Mouse (Mus musculus): ENCODE results near the gene Msantd2. TPM values are rescaled to one million over a fixed set of nuclear protein-coding genes. Genes with fewer than 3 reads are reported as not detected.

The Msantd2 gene
- polyA plus RNA-seq, 1 experiment from 2014 or later: 8.1 TPM

- peaks cover 59% of the 10 kb centered on the region for H3K27me3 ChIP-seq (replicated peaks; ENCODE audit: control insufficient read depth, insufficient read depth, low read length)
- no peaks in the 10 kb centered on the region for H3K9me3 ChIP-seq (ENCODE audit: control insufficient read depth, low read length)
- no peaks in the 10 kb centered on the region for H3K36me3 ChIP-seq (ENCODE audit: control insufficient read depth, insufficient read depth, low read length)
- no peak overlapping the region for H3K27ac ChIP-seq (ENCODE audit: low read length)
- H3K4me1 ChIP-seq (ENCODE audit: control insufficient read depth, insufficient read depth, low read length): peaks cover 12% of the 10 kb centered on the region; the same call in 1 of the 2 replicates
- ATAC-seq: peak; percentile 39; the same call in 1 of the 2 replicates
- H3K4me2 ChIP-seq (ENCODE audit: low read depth, low read length): peak overlapping the region; percentile 85
- under 1% methylated on average over 81 of the region's 81 CpGs for WGBS
- H3K9ac ChIP-seq (ENCODE audit: low read depth, low read length): 0 out of 2 replicates have a peak overlapping the region, but pooled peaks have one; percentile 44
- H3K4me3 ChIP-seq (ENCODE audit: low read length): peak overlapping the region; percentile 50
Measured at GRCm38 (mm10) chr9:37460043-37460960, 28.8 kb upstream of the Msantd2 start.

DNA sequence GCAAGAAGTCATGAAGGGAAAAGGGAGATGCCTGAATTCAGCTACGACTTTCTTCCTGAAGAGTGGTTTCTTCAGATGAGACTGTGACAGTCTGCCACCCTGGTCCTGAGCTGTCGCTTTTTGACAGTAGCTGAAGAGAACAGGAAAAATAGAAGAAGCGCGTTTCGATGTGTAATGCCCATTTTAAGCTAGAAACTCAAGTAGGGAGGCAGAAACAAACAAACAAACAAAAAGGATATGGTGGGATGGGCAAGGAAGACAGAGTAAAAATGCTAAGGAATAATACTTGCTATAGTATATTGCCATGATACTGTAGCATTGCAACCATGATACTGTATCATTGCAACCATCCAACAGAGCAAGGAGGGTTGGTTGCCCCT, 28.2 kb upstream of the Msantd2 start:
- no peak for ATAC-seq
- peak overlapping the region; percentile 50 for H3K4me3 ChIP-seq (ENCODE audit: low read length)
- H3K27ac ChIP-seq (ENCODE audit: low read length): no peak overlapping the region
- no peaks in the 10 kb centered on the region for H3K36me3 ChIP-seq (ENCODE audit: control insufficient read depth, insufficient read depth, low read length)
- peak overlapping the region; percentile 85 for H3K4me2 ChIP-seq (ENCODE audit: low read depth, low read length)
- 11% methylated on average over 5 of the region's 5 CpGs for WGBS
- H3K9ac ChIP-seq (ENCODE audit: low read depth, low read length): no peak overlapping the region
- H3K27me3 ChIP-seq (replicated peaks; ENCODE audit: control insufficient read depth, insufficient read depth, low read length): peaks cover 53% of the 10 kb centered on the region
- peaks cover 12% of the 10 kb centered on the region; the same call in 1 of the 2 replicates for H3K4me1 ChIP-seq (ENCODE audit: control insufficient read depth, insufficient read depth, low read length)
- H3K9me3 ChIP-seq (ENCODE audit: control insufficient read depth, low read length): no peaks in the 10 kb centered on the region

- ATAC-seq: no peak
- Histone ChIP-seq H3K9me3 (ENCODE audit: control insufficient read depth, low read length) (no peaks in the 10 kb centered on the region), H3K9ac (ENCODE audit: low read depth, low read length) (no peak overlapping the region), H3K27me3 (replicated peaks; ENCODE audit: control insufficient read depth, insufficient read depth, low read length) (peaks cover 51% of the 10 kb centered on the region), H3K4me3 (ENCODE audit: low read length) (no peak overlapping the region), H3K36me3 (ENCODE audit: control insufficient read depth, insufficient read depth, low read length) (no peaks in the 10 kb centered on the region), H3K4me2 (ENCODE audit: low read depth, low read length) (no peak overlapping the region), H3K27ac (ENCODE audit: low read length) (no peak overlapping the region), H3K4me1 (ENCODE audit: control insufficient read depth, insufficient read depth, low read length) (peaks cover 12% of the 10 kb centered on the region; the same call in 1 of the 2 replicates)
- 16% methylated on average over 3 of the region's 3 CpGs for WGBS
Measured at GRCm38 (mm10) chr9:37461571-37461970, 27.5 kb upstream of the Msantd2 start.

DNA sequence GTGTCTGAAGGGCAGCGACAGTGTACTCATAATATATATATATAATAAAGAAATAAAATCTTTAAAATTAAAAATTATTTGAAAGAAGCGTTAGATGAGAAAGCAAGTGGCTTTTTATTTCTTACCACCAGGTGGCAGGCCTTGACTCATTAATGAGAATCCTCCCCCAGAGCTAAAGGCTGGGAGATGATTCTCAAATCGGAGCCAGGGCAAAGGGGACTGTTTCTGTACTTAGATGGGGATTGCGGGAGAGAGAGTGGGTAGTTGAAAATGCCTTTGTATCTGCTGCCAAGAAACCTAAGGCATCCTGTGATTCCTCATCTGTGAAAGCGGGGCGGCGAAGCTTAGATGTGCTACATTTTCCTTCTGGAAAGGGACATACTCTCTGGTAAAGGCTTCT, 26.4 kb upstream of the Msantd2 start:
- no peak for ATAC-seq
- Histone ChIP-seq H3K36me3 (ENCODE audit: control insufficient read depth, insufficient read depth, low read length) (no peaks in the 10 kb centered on the region), H3K27ac (ENCODE audit: low read length) (no peak overlapping the region), H3K4me2 (ENCODE audit: low read depth, low read length) (no peak overlapping the region), H3K4me3 (ENCODE audit: low read length) (no peak overlapping the region), H3K9ac (ENCODE audit: low read depth, low read length) (no peak overlapping the region), H3K4me1 (ENCODE audit: control insufficient read depth, insufficient read depth, low read length) (peaks cover 12% of the 10 kb centered on the region; the same call in 1 of the 2 replicates), H3K27me3 (replicated peaks; ENCODE audit: control insufficient read depth, insufficient read depth, low read length) (peaks cover 40% of the 10 kb centered on the region), H3K9me3 (ENCODE audit: control insufficient read depth, low read length) (no peaks in the 10 kb centered on the region)
- 13% methylated on average over 7 of the region's 7 CpGs for WGBS

- H3K4me2 ChIP-seq (ENCODE audit: low read depth, low read length): no peak overlapping the region
- H3K27ac ChIP-seq (ENCODE audit: low read length): no peak overlapping the region
- WGBS: 73% methylated on average over 3 of the region's 3 CpGs
- no peak overlapping the region for H3K9ac ChIP-seq (ENCODE audit: low read depth, low read length)
- H3K27me3 ChIP-seq (replicated peaks; ENCODE audit: control insufficient read depth, insufficient read depth, low read length): no peaks in the 10 kb centered on the region
- no peaks in the 10 kb centered on the region for H3K4me1 ChIP-seq (ENCODE audit: control insufficient read depth, insufficient read depth, low read length)
- no peak overlapping the region for H3K4me3 ChIP-seq (ENCODE audit: low read length)
- H3K36me3 ChIP-seq (ENCODE audit: control insufficient read depth, insufficient read depth, low read length): no peaks in the 10 kb centered on the region
- ATAC-seq: no peak
- H3K9me3 ChIP-seq (ENCODE audit: control insufficient read depth, low read length): no peaks in the 10 kb centered on the region
Measured at GRCm38 (mm10) chr9:37473611-37474125, 15.5 kb upstream of the Msantd2 start.

DNA sequence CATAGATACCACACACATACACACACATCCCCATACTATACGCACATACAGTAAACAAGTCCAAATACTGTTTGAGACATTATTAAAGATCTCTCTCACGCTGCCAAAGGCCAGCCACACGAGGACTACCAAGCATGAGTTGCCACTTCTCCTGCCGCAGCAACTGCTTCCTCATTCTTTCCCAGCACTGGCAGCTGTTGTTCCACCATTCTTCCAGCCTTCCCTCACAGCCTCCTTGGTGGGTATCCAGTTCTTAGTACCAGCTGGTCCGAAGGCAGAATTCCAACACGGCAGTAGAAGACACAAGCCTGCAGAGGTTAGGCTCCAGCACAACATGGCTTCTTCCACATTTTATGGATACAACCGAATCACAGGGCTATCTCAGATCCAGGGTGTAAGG, 14.2 kb upstream of the Msantd2 start:
- Histone ChIP-seq H3K4me3 (ENCODE audit: low read length) (no peak overlapping the region), H3K4me2 (ENCODE audit: low read depth, low read length) (no peak overlapping the region), H3K4me1 (ENCODE audit: control insufficient read depth, insufficient read depth, low read length) (no peaks in the 10 kb centered on the region), H3K9me3 (ENCODE audit: control insufficient read depth, low read length) (no peaks in the 10 kb centered on the region), H3K9ac (ENCODE audit: low read depth, low read length) (no peak overlapping the region), H3K36me3 (ENCODE audit: control insufficient read depth, insufficient read depth, low read length) (no peaks in the 10 kb centered on the region), H3K27ac (ENCODE audit: low read length) (no peak overlapping the region), H3K27me3 (replicated peaks; ENCODE audit: control insufficient read depth, insufficient read depth, low read length) (no peaks in the 10 kb centered on the region)
- 83% methylated on average over 7 of the region's 7 CpGs for WGBS
- ATAC-seq: no peak

DNA sequence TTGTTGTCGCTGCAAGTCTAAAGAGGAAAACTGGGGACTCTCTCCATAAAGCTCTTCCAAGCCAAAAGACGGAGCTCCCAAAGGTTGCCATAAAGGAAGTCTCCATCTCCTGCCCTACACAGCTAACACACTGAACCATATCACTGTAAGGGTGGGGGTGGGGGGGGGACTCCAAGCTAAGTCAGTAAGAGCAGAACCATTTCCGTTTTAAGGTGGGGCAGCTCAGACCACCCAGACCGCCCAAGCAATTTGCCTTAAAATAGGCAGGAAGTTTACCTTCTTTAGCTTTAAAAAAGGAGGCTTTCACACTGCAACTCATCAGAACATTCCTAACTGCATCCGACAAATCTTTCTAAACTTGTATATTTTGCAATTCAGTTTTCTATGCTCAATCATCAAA, 4.0 kb upstream of the Msantd2 start:
- Histone ChIP-seq H3K4me1 (ENCODE audit: control insufficient read depth, insufficient read depth, low read length) (peaks cover 3% of the 10 kb centered on the region; the same call in 1 of the 2 replicates), H3K4me2 (ENCODE audit: low read depth, low read length) (no peak overlapping the region), H3K27me3 (replicated peaks; ENCODE audit: control insufficient read depth, insufficient read depth, low read length) (no peaks in the 10 kb centered on the region), H3K9me3 (ENCODE audit: control insufficient read depth, low read length) (no peaks in the 10 kb centered on the region), H3K9ac (ENCODE audit: low read depth, low read length) (no peak overlapping the region), H3K4me3 (ENCODE audit: low read length) (no peak overlapping the region), H3K36me3 (ENCODE audit: control insufficient read depth, insufficient read depth, low read length) (no peaks in the 10 kb centered on the region), H3K27ac (ENCODE audit: low read length) (no peak overlapping the region)
- ATAC-seq: no peak
- 60% methylated on average over 5 of the region's 5 CpGs for WGBS

DNA sequence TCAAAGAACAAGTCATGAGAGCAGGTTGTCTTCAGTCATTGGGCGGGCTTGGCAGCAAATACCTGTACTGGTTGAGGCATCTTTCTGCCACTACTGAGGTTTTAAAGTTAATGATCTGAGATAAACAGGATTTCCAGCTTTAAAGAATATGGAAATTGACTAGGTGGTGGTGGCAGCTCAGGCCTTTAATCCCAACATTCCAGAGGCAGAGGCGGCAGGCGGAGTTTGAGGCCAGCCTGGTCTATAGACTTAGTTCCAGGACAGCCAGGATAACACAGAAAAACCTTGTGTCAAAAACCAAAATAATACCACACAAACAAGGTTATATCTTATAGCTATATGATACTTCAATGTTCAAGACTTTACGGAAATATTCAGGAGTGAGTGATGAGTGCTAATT, 1.1 kb upstream of the Msantd2 start:
- H3K4me3 ChIP-seq (ENCODE audit: low read length): peak overlapping the region; percentile 96
- peak overlapping the region; percentile 95; the same call in 1 of the 2 replicates for H3K9ac ChIP-seq (ENCODE audit: low read depth, low read length)
- no peaks in the 10 kb centered on the region for H3K27me3 ChIP-seq (replicated peaks; ENCODE audit: control insufficient read depth, insufficient read depth, low read length)
- H3K9me3 ChIP-seq (ENCODE audit: control insufficient read depth, low read length): no peaks in the 10 kb centered on the region
- H3K36me3 ChIP-seq (ENCODE audit: control insufficient read depth, insufficient read depth, low read length): no peaks in the 10 kb centered on the region
- H3K4me2 ChIP-seq (ENCODE audit: low read depth, low read length): peak overlapping the region; percentile 72
- WGBS: 46% methylated on average over 4 of the region's 4 CpGs
- peak overlapping the region; percentile 100 for H3K27ac ChIP-seq (ENCODE audit: low read length)
- peaks cover 11% of the 10 kb centered on the region for H3K4me1 ChIP-seq (ENCODE audit: control insufficient read depth, insufficient read depth, low read length)
- no peak for ATAC-seq

GRCm38 (mm10) chr9:37489446-37490120, 464 bp downstream of the Msantd2 start:
- peak; percentile 66 for ATAC-seq
- Histone ChIP-seq H3K4me2 (ENCODE audit: low read depth, low read length) (peak overlapping the region; percentile 72), H3K4me1 (ENCODE audit: control insufficient read depth, insufficient read depth, low read length) (peaks cover 11% of the 10 kb centered on the region), H3K9ac (ENCODE audit: low read depth, low read length) (peak overlapping the region; percentile 95), H3K36me3 (ENCODE audit: control insufficient read depth, insufficient read depth, low read length) (no peaks in the 10 kb centered on the region), H3K27ac (ENCODE audit: low read length) (peak overlapping the region; percentile 100), H3K27me3 (replicated peaks; ENCODE audit: control insufficient read depth, insufficient read depth, low read length) (no peaks in the 10 kb centered on the region), H3K9me3 (ENCODE audit: control insufficient read depth, low read length) (no peaks in the 10 kb centered on the region), H3K4me3 (ENCODE audit: low read length) (peak overlapping the region; percentile 96)
- WGBS: 0% methylated on average over 71 of the region's 75 CpGs
